Mouse (Mus musculus): Measurements from ENCODE around the gene Bckdha.

Bckdha gene

DNA sequence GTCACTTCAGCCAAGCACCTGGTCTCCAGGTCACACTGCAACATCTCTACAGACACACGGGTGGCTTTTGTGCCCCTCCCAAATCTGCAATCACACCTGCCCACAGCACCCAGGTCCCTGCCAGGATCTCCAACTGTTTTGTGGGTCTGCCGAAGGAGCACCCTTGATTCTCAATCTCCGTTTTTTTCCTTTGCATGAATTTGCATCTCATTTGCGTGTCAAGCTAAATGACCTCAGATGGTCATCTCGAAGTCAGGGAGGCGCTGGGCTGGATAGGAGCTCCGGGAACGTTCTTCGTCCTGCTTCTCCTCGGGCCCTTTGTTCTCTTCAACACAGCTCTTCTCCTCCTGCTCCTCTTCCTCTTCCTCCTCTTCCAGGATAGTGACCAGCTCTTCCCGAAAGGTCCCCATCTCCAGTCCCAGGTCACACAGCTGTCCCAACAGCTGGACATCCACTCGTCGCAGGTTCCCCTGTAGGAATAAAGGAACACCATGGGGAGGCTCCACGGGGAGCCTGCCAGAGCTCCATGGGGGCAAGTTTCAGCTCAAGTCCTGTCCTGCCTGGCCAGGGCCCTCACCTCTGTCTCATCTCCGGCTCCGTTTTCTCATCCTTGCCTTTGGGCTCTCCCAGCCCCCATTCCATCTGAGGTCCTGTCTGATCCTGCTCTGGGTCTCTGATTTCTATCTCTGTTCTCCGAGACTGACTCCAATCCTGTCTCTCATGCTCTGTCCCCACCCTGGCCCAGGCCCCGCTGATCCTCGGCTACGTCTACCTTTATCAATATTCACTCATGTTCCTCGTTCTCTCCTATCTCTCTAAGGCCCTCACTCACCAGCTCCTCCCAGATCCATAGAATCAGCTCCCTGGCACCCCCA lies 43.7 kb downstream of the Bckdha start:
- in situ Hi-C loops (cut with MseI, MboI): no loop called here

DNA sequence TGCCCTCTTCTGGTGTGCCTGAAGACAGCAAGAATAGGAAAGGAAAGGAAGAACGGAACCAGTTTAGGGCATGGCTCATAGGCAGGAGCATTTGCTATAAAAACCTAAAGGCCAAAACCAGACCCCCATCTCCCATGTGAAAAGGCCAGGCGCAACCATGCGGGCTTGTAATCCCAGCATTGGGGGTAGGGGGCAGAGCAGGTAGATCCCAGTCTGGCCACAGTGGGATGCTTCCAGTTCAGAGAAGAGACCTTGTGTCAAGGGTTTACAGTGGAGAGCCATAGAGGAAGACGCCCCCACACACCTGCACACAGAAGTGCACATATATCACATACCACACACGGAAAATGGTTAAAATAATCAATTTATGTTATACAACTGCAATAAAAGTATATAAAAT lies 44.7 kb downstream of the Bckdha start:
- in situ Hi-C loops (cut with MseI, MboI): no loop called here

DNA sequence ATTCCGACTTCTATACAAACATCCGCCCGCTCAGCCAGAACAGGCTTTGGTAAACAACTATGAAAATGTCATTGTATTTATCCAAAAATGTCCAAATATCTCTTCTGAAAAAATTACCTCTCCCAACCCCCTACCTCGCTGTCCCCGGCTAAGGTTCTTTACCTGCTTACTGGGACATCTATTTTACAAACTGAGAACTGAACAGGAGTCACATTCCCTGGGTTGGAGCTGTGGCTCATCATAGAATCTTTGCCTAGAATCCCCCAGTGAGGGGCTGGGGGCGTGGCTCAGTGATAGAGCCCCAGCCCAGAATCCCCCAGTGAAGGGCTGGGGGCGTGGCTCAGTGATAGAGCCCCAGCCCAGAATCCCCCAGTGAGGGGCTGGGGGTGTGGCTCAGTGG lies 47.3 kb downstream of the Bckdha start:
- in situ Hi-C loops (cut with MseI, MboI): no loop called here

DNA sequence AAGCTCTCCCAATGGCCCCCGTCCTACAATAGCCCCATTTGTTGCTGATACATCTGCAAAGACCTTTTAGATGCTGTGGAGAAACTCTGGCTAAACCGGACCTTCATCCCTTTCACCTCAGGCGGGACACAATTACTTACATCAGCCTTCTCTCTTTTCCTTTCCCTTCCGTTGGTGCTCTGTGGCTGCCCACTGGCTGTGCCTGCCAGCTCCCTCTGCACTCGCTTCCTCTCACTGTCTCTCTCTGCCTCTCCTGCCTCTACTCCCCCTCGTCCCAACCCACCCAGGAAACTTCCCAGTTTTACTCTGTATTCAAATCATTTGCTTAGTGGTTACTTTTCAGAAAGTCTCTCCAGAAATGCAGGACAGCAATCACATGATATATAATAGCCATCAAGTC lies 48.7 kb downstream of the Bckdha start:
- in situ Hi-C loops (cut with MseI, MboI): no loop called here

DNA sequence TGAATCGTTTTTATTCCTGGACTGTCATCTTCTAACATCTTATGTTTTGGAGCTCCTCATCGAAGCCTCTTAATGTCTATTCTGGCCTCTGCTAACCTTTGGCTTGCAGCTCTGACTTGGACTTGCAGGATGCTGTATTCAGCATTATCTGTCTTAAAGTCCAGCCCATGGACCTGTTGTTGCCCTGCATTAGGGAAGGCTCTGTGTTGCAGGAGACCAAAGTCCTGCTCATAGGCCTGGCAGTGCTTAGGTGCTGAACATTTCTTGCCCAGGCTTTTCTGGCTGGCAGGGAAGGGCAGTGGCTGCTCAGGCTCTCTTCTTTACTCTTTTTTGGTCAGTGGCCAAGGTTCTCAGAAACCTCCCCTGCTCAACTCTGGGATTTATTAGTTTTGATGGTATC lies 51.6 kb downstream of the Bckdha start:
- in situ Hi-C loops (cut with MseI, MboI): loop anchor here in 1 of 2 experiments (10.0 kb wide), 1 partner anchor 182 kb away; no protein-coding TSS in a partner anchor

DNA sequence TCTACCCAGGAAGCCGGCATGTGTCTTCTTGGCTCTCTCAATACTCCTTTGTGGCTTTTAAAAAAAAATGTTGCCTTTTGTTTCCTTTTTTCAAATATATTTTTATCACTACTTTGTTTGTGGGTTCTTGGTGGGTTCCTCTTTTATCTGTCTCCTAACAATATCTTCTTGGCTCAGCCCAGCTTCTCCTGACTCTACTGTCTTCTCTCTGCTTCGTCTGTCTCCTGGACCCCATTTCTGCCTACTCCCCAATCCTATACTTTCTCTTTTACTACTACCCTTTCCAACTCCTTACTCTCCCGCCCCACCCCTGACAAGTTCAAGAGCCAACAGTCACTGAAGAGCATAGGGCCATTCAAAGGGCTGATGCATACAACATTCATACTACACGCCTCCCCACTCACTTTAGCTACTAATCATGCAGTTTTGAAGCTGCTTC lies 52.1 kb downstream of the Bckdha start:
- in situ Hi-C loops (cut with MseI, MboI): loop anchor here in 1 of 2 experiments (10.0 kb wide), 1 partner anchor 182 kb away; no protein-coding TSS in a partner anchor

DNA sequence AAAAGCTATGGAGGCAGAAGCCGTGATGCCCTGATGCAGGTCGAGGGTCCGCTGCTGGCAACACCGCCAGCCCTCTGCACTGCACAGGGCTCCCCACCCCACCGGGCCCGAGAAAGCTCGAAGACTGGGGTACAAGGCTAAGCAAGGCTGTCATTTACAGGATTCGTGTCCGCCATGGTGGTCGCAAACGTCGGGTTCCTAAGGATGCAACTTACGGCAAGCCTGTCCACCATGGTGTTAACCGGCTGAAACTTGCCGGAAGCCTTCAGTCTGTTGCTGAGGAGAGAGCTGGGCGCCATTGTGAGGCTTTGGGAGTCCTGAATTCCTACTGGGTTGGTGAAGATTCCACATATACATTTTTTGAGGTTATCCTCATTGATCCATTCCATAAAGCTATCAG lies 57.4 kb downstream of the Bckdha start:
- in situ Hi-C loops (cut with MseI, MboI): loop anchor here in 1 of 2 experiments (10.0 kb wide), 1 partner anchor 177 kb away; no protein-coding TSS in a partner anchor

DNA sequence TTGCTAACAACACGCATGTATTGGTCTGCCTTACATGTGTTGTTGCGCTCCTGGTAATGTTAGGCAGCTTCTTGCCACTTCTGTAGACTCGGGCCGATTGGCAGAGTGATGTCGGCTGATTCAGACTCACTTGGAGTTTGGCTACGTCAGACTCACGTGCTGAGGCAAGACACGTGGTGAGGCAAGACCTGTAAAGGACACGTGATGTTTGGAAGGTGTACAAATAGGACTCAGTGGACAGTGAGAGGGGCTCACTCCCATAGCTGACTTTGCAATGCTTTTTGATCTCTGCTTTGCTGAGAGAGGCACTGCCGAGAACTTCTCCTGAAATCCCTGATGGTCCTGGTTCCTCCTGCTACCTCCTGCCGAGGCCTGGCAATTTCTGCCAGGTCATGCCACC lies 58.1 kb downstream of the Bckdha start:
- in situ Hi-C loops (cut with MseI, MboI): loop anchor here in 1 of 2 experiments (10.0 kb wide), 1 partner anchor 176 kb away; no protein-coding TSS in a partner anchor

DNA sequence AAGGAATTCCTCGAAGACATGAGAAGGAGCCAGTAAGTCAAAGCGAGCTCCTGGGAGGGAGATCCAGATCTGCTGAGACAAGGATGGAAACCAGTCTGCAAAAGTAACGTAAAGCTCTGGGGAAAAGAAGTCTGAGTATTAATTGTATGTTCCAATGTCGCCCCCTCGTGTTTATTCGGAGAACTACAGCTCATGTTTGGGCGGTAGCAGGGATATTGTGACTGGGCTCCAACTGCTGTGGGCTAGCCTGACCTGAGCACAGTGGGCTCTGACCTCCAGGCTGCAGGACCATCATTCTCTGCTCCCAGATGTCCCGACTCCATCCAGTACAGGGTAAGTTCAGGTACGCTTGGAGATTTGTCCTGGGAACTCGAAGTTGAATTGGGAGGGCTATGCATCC lies 59.1 kb downstream of the Bckdha start:
- in situ Hi-C loops (cut with MseI, MboI): loop anchor here (5.0 to 10.0 kb wide), 3 partner anchors 117 to 175 kb away; no protein-coding TSS in a partner anchor

DNA sequence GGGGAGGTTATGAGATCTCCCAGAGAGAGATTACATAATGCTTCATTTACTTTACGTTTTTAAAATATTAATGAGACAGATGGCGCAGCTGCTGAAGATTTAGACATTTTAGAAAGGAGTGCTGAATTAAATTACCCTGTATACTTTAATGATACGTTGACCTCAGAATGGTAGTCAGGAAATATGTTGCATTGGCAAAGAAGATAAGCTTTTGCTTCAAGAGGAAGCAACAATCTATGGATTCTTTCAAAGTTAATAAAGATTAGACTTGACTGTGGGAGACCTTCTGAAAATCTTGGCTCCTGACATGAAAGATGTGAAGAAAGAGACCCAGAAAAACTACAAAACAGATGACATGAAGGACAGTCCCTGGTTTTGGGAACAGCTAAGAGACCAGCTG lies 64.9 kb downstream of the Bckdha start:
- in situ Hi-C loops (cut with MseI, MboI): no loop called here

DNA sequence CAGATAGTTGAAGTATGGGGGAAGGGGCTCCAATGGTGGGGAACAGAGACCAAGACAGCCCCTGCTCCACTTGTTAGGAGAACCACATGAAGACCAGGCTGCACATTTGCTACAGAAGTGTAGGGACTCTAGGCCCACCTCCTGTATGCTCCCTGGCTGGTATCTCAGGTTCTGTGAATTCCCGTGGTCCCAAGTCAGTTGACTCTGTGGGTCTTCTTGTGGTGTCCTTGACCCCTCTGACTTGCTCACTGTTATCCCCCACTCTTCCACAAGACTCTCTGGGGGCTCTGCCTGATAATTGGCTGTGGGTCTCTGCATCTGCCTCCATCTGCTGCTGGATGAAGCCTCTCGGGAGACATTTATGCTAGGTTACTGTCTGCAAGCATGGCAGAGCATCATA lies 67.6 kb downstream of the Bckdha start:
- in situ Hi-C loops (cut with MseI, MboI): no loop called here

DNA sequence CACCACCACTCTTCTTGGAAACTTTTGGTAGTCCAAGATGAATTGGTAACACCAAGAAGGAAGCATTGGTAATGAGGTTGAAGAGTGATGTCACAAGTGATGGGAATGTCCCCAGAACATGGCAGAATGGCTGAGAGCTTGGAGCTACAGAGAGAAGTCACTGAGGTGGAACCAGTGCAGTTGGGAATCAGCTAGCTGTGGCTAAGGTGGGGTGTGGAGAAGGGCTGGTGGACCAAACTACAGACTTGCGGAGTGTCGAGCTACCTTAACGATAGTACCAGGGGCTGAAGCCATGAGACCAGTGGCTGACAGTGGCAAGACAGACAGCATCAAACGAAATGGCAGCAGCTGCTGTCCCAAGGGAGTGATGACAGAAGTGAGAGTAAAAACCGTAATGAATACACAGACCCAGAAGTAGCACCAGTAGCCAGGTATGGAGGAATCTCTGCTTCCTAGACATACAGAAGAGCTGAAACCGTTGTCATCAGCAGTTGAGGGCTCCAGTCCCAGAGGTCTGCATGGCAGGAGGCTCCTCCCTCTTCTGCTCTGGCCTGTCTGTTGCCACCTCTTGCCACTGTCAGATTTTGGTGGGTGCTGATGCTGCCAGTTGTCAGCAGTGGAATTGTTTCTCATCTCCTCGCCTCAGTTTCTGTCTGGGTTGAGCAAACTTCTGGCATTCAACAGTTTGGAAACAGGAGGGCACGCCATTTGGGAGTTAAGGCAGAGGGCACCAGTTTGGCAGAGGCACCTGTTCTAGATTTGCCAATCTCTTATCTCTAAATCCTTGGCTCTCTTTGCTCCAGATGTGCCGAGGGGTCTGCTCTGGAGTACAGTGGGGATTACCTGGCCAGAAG lies 73.2 kb downstream of the Bckdha start:
- in situ Hi-C loops (cut with MseI, MboI): no loop called here

DNA sequence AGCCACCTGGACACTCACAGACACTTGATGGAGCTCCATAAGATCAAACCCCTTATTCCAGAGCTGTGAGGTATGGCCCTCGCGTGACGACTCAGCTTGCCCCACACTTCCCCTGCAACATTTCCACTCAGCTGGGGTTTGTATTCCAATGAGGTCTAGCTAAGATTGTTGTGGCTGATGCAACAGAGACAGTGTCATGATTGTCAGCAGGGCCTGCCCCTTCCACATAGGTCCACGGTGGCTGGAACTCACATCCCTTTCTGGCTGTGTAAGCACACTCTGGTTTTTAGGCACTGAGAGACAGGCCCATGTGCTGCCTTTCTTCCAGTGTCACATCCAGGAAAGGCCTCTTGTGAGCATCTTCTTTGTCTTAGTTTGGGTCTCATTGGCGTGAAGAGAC lies 74.1 kb downstream of the Bckdha start:
- in situ Hi-C loops (cut with MseI, MboI): no loop called here

DNA sequence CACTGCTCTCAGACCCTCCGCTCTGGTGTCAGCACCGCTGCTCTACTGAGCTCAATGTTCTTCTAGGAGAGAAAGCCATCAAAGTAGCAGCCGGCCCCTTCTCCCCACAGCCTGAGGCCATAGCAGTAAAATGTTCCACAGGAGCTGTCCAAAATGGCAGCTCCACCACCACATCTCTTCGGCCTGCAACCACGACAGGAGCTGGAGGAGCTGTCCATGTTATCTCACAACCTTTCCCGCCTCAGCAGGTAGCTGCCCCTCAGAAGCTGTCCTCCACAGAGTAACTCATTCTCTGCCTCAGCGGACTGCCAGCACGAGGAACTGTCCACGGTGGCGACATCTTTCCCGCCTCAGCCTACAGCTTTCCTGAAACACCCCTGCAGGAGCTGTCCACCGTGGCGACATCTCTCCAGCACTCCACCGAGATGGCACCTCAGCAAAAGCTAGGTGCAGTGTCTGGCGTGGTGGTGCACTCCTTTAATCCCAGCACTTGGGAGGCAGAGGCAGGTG lies 76.4 kb downstream of the Bckdha start:
- in situ Hi-C loops (cut with MseI, MboI): no loop called here
